Mouse (Mus musculus) embryonic facial prominence, embryonic 13.5 days (tissue): Measurements from ENCODE around the gene Kif17. TPM values are rescaled to one million over a fixed set of nuclear protein-coding genes. Genes with fewer than 3 reads are reported as not detected.
A peak's percentile ranks its signal among the peaks of the same experiment; 100 is the strongest.
"Not testable (repeated sequence)": the region's sequence is repeated elsewhere in the genome, so short reads cannot be mapped to it uniquely, and the experiment has no call there.

ENCODE experiments used
- ATAC-seq: fragments of 200-750 bp; cut with Nextera tagmentation; 2 replicates; pipeline ENCODE4 v1.8.0; 2017; ENCODE audit warnings: low read depth; ENCODE audit not compliant: insufficient number of reproducible peaks, insufficient read depth, low FRiP score, low TSS enrichment
- H3K27ac ChIP-seq: fragments of 300-500 bp; sonication (generic); 2 replicates; pipeline ENCODE4 v1.5.1; 2015; ENCODE audit warnings: moderate library complexity, mild to moderate bottlenecking, inconsistent platforms
- H3K27me3 ChIP-seq: fragments of 300-500 bp; sonication (generic); 2 replicates; pipeline ENCODE4 v1.6.1; 2015; ENCODE audit warnings: mild to moderate bottlenecking, inconsistent platforms
- H3K36me3 ChIP-seq: fragments of 300-500 bp; sonication (generic); 2 replicates; pipeline ENCODE4 v1.6.1; 2015; ENCODE audit warnings: mild to moderate bottlenecking, inconsistent platforms
- H3K4me1 ChIP-seq: fragments of 300-500 bp; sonication (generic); 2 replicates; pipeline ENCODE4 v1.6.1; 2015; ENCODE audit warnings: inconsistent platforms
- H3K4me2 ChIP-seq: fragments of 300-500 bp; sonication (generic); 2 replicates; pipeline ENCODE4 v1.6.1; 2015; ENCODE audit warnings: moderate library complexity, mild to moderate bottlenecking, inconsistent platforms
- H3K4me3 ChIP-seq: fragments of 300-500 bp; sonication (generic); 2 replicates; pipeline ENCODE4 v1.5.1; 2015; ENCODE audit warnings: mild to moderate bottlenecking, inconsistent platforms
- H3K9ac ChIP-seq: fragments of 300-500 bp; sonication (generic); 2 replicates; pipeline ENCODE4 v1.6.1; 2015; ENCODE audit warnings: mild to moderate bottlenecking, inconsistent platforms
- H3K9me3 ChIP-seq: fragments of 300-500 bp; sonication (generic); 2 replicates; pipeline ENCODE4 v1.6.1; 2016; ENCODE audit warnings: inconsistent platforms
- WGBS: fragments of 180-500 bp; shearing (Covaris S2); methylation state at CpG from one replicate; pipeline ENCODE4 v1.1.7; 2015; ENCODE audit warnings: mixed read lengths; 5-methylcytosine and 5-hydroxymethylcytosine counted together
- polyA plus RNA-seq: library from polyadenylated mRNA; unstranded; fragments of >200 nt; fragmentation: Nextera tagmentation; extraction: Ambion mirVana; gene quantifications from 2 replicates; pipeline ENCODE4 v1.2.1, GENCODE M21; 2015

Gene Kif17
- polyA plus RNA-seq, 1 experiment from 2014 or later = 1.4 TPM

DNA sequence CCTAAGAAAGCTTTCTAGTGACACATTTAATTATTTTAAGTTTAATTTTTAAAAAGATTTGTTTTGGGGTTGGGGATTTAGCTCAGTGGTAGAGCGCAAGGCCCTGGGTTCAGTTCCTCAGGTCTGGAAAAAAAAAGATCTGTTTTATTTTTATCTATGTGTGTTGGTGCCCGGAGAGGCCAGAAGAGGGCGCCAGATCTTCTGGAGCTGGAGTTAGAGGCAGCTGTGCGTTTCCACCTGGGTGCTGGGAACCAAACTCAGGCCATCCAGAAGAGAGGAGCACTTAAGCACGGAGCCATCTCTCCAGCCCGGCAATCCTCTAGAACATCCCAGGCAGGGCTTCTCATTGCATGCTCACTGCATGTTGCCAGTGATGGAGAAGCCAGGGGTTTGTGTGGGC lies 66.1 kb downstream of the Kif17 start:
- 86% methylated on average over 6 of the region's 6 CpGs for WGBS
- no peak overlapping the region for H3K9ac ChIP-seq
- H3K4me3 ChIP-seq = no peak overlapping the region
- no peak overlapping the region for H3K4me2 ChIP-seq
- H3K9me3 ChIP-seq = no peaks in the 10 kb centered on the region
- H3K27me3 ChIP-seq = no peaks in the 10 kb centered on the region
- no peaks in the 10 kb centered on the region for H3K4me1 ChIP-seq
- H3K27ac ChIP-seq = no peak overlapping the region
- peaks cover 81% of the 10 kb centered on the region for H3K36me3 ChIP-seq
- no peak for ATAC-seq

- H3K9ac ChIP-seq = no peak overlapping the region
- 48% methylated on average over 6 of the region's 6 CpGs for WGBS
- H3K4me1 ChIP-seq = 0 out of 2 replicates have a peak, but pooled peaks cover 3% of the 10 kb centered on the region
- H3K27ac ChIP-seq = no peak overlapping the region
- no peak overlapping the region for H3K4me3 ChIP-seq
- no peak overlapping the region for H3K4me2 ChIP-seq
- no peak for ATAC-seq
- peaks cover 58% of the 10 kb centered on the region for H3K36me3 ChIP-seq
- no peaks in the 10 kb centered on the region for H3K27me3 ChIP-seq
- no peaks in the 10 kb centered on the region for H3K9me3 ChIP-seq
Observed at GRCm38 (mm10) chr4:138318509-138319266, 68.5 kb downstream of the Kif17 start.

DNA sequence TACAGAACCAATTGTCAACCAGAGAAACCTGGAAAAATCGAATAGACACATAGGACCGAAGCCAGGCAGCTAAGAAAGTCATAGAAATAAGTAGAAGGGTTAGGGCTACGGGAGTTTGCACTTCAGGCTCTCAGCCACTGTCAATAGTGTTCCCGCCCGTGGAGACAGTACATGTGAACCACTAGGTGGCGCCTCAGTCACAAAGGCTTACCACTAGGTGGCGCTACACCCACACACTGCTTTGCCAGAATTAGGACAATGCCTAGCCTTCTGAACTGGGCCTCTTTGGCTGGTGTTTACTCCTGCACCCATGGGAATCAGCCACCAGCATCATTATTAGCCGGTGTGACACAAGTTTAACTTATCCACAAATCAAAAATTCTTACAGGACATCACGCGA lies 69.3 kb downstream of the Kif17 start:
- H3K27me3 ChIP-seq = no peaks in the 10 kb centered on the region
- no peaks in the 10 kb centered on the region for H3K9me3 ChIP-seq
- peaks cover 50% of the 10 kb centered on the region for H3K36me3 ChIP-seq
- 0 out of 2 replicates have a peak, but pooled peaks cover 3% of the 10 kb centered on the region for H3K4me1 ChIP-seq
- H3K27ac ChIP-seq = no peak overlapping the region
- no peak for ATAC-seq
- WGBS = 34% methylated on average over 10 of the region's 10 CpGs
- H3K9ac ChIP-seq = no peak overlapping the region
- H3K4me2 ChIP-seq = no peak overlapping the region
- no peak overlapping the region for H3K4me3 ChIP-seq

GRCm38 (mm10) chr4:138320711-138321110 lies 70.5 kb downstream of the Kif17 start:
- 74% methylated on average over 11 of the region's 11 CpGs for WGBS
- no peak overlapping the region for H3K4me3 ChIP-seq
- 0 out of 2 replicates have a peak, but pooled peaks cover 3% of the 10 kb centered on the region for H3K4me1 ChIP-seq
- H3K4me2 ChIP-seq = no peak overlapping the region
- H3K9ac ChIP-seq = 0 out of 2 replicates have a peak overlapping the region, but pooled peaks have one; percentile 40
- H3K27ac ChIP-seq = no peak overlapping the region
- ATAC-seq = no peak
- H3K36me3 ChIP-seq = peaks cover 38% of the 10 kb centered on the region
- H3K27me3 ChIP-seq = no peaks in the 10 kb centered on the region
- no peaks in the 10 kb centered on the region for H3K9me3 ChIP-seq

DNA sequence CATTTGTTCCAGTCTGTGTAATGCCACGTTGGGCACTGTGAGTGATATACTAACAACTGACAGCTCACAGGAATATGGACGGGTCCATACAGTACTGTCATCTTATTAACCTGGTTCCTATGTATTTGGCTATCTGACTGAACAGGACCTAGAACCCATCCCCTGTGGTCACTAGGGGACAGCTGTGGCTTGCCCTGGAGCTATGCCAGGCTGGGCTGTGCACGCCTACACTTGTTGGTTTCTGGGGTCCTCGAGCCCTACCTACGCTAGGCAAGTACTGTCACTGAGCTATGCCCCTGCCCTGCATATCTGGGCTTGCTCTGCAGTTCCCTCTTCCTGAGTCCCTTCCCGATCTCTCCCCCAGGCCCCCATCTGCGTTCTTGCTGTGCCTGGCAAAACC lies 71.3 kb downstream of the Kif17 start:
- Histone ChIP-seq H3K9ac (0 out of 2 replicates have a peak overlapping the region, but pooled peaks have one; percentile 6), H3K4me3 (no peak overlapping the region), H3K27me3 (no peaks in the 10 kb centered on the region), H3K4me1 (peaks cover 7% of the 10 kb centered on the region), H3K36me3 (peaks cover 32% of the 10 kb centered on the region), H3K9me3 (no peaks in the 10 kb centered on the region), H3K4me2 (no peak overlapping the region), H3K27ac (no peak overlapping the region)
- no peak for ATAC-seq
- 73% methylated on average over 7 of the region's 7 CpGs for WGBS

- WGBS = 77% methylated on average over 4 of the region's 4 CpGs
- H3K27me3 ChIP-seq = no peaks in the 10 kb centered on the region
- H3K36me3 ChIP-seq = peaks cover 20% of the 10 kb centered on the region
- no peak for ATAC-seq
- no peaks in the 10 kb centered on the region for H3K9me3 ChIP-seq
- no peak overlapping the region for H3K4me2 ChIP-seq
- no peak overlapping the region for H3K9ac ChIP-seq
- H3K4me1 ChIP-seq = peaks cover 9% of the 10 kb centered on the region
- H3K27ac ChIP-seq = no peak overlapping the region
- no peak overlapping the region for H3K4me3 ChIP-seq
Observed at GRCm38 (mm10) chr4:138322692-138323091, 72.5 kb downstream of the Kif17 start.

GRCm38 (mm10) chr4:138323753-138324152 lies 73.5 kb downstream of the Kif17 start:
- no peaks in the 10 kb centered on the region for H3K9me3 ChIP-seq
- H3K4me3 ChIP-seq = no peak overlapping the region
- no peak overlapping the region for H3K27ac ChIP-seq
- ATAC-seq = no peak
- no peak overlapping the region for H3K4me2 ChIP-seq
- H3K27me3 ChIP-seq = no peaks in the 10 kb centered on the region
- H3K4me1 ChIP-seq = peaks cover 12% of the 10 kb centered on the region
- H3K36me3 ChIP-seq = peaks cover 12% of the 10 kb centered on the region; the same call in 1 of the 2 replicates
- WGBS = 69% methylated on average over 4 of the region's 4 CpGs
- 0 out of 2 replicates have a peak overlapping the region, but pooled peaks have one; percentile 22 for H3K9ac ChIP-seq

- 0 out of 2 replicates have a peak, but pooled peaks cover 8% of the 10 kb centered on the region for H3K36me3 ChIP-seq
- no peaks in the 10 kb centered on the region for H3K27me3 ChIP-seq
- no peak for ATAC-seq
- peaks cover 12% of the 10 kb centered on the region for H3K4me1 ChIP-seq
- H3K9ac ChIP-seq = no peak overlapping the region
- no peak overlapping the region for H3K27ac ChIP-seq
- no peak overlapping the region for H3K4me2 ChIP-seq
- no peaks in the 10 kb centered on the region for H3K9me3 ChIP-seq
- 93% methylated on average over 3 of the region's 3 CpGs for WGBS
- no peak overlapping the region for H3K4me3 ChIP-seq
Observed at GRCm38 (mm10) chr4:138324451-138324850, 74.2 kb downstream of the Kif17 start.

DNA sequence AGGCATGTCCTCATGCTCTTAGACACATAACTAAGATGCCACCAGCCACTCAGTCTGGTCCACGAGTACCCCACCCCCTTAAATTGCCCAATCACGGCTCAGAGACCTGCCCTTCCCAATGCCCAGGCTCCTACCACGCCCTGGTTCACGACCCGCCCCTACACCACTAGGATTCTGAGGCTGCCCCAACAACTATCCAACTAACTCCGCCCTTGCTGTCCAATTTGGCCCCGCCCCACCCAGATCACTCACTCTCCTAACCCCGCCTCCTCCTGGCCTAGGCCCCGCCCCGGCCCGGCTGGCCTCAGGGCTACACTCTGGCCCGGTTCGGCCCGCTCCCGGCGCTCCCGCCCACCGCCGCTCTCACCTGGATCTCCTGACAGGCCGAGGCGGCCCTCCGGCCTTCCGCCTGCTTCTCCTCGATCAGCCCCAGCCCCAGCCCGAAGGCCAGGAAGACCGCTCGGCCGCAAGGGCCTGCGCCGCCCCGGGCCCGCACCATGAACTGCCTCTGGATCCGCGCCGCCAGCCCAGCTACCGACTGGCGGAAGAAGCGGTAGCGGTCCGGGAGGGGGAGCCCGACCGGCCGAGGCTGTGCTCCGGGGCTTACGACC lies 75.3 kb downstream of the Kif17 start:
- Histone ChIP-seq H3K4me3 (peak overlapping the region; percentile 95), H3K4me2 (peak overlapping the region; percentile 62), H3K27me3 (no peaks in the 10 kb centered on the region), H3K9me3 (no peaks in the 10 kb centered on the region), H3K36me3 (0 out of 2 replicates have a peak, but pooled peaks cover 2% of the 10 kb centered on the region), H3K4me1 (peaks cover 17% of the 10 kb centered on the region), H3K27ac (peak overlapping the region; percentile 94), H3K9ac (peak overlapping the region; percentile 95)
- ATAC-seq = peak; percentile 78
- WGBS = under 1% methylated on average over 45 of the region's 45 CpGs

GRCm38 (mm10) chr4:138326077-138326695 lies 76.0 kb downstream of the Kif17 start, which contains the start of gene Pink1:
TSS of gene Pink1 (minus strand) at chr4:138326307.
- peak within 1 kb of the TSS; percentile 95 for H3K9ac ChIP-seq
- H3K27me3 ChIP-seq = peaks cover 6% of the 10 kb centered on the region
- H3K4me2 ChIP-seq = peak within 1 kb of the TSS; percentile 62
- ATAC-seq = peak; percentile 56; the same call in 1 of the 2 replicates
- peaks cover 18% of the 10 kb centered on the region for H3K4me1 ChIP-seq
- no peaks in the 10 kb centered on the region for H3K9me3 ChIP-seq
- H3K27ac ChIP-seq = peak within 1 kb of the TSS; percentile 94
- H3K36me3 ChIP-seq = no peaks in the 10 kb centered on the region
- H3K4me3 ChIP-seq = peak within 1 kb of the TSS; percentile 95
- 3% methylated on average over 41 of the region's 41 CpGs for WGBS

DNA sequence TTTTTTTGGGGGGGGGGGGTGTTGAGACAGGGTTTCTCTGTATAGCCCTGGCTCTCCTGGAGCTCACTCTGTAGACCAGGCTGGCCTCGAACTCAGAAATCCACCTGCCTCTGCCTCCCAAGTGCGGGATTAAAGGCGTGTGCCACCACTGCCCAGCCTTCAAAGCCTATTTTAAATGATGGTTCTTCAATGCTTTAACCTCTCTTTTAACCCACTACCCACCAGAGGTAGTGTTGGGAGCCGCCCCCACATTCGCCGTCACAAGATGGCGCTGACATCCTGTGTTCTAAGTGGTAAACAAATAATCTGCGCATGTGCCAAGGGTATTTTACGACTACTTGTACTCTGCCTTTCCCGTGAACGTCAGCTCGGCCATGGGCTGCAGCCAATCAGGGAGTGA lies 76.9 kb downstream of the Kif17 start:
- H3K4me3 ChIP-seq, H3K4me2 ChIP-seq, H3K9me3 ChIP-seq, H3K36me3 ChIP-seq, ATAC-seq, H3K27ac ChIP-seq, H3K9ac ChIP-seq: not testable (repeated sequence)
- Histone ChIP-seq H3K4me1 (peaks cover 15% of the 10 kb centered on the region), H3K27me3 (peaks cover 14% of the 10 kb centered on the region)
- 65% methylated on average over 9 of the region's 12 CpGs for WGBS
